Mouse (Mus musculus) monocyte, adult 2 months (primary cell): ENCODE results near the gene Slc35c2.

Experiments used
- DNase-seq, 2 experiments: peaks; one replicate each; pipeline ENCODE4 v3.0.0; 2022; ENCODE audit warnings: low spot score in 2 of 2, low read depth in 1 of 2

Slc35c2 gene

GRCm38 (mm10) chr2:165275824-165276223, 11.8 kb downstream of the Slc35c2 start:
- DNase-seq = no peak

- no peak for DNase-seq
Observed at GRCm38 (mm10) chr2:165275124-165275640, 12.5 kb downstream of the Slc35c2 start.

GRCm38 (mm10) chr2:165273589-165273988, 14.1 kb downstream of the Slc35c2 start:
- no peak for DNase-seq

DNA sequence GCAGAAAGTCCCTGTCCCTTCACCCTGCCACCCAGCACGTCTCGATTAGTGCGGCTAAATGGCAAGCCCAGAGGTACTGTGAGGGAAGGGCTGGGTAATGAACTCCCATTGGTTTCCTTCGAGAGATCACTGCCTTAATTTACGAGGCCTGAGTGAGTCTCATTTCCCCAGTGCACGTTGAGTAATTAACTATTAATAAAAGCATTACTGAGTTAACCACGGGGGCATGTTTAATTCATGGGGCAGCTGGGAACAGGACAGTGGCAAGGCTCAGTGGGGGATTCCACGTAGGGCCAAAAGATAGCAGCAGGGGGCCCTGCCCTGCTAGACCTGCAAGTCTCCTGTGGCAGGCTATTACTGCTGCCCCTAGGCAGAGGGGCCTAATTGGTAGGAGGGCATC, 16.3 kb downstream of the Slc35c2 start:
- no peak for DNase-seq

DNA sequence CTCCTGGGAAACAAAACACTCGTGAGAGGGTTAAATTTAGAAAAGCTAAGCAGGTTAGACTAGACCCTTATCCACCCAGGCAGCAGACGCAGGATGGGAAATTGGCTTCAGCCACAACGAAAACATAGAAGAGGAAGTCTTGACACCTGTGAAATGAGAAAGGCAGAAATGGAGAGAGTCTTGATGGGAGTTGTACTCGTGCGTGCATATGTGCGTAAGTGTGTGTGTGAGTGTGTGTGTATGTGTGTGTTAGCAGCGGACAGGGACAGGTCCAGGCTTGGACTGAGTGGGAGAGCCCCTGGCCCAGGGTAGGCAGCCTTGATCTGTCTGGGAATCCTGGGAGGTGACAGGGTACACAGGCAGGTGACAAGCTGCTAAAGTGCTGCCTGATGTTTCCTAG, 16.8 kb downstream of the Slc35c2 start:
- no peak for DNase-seq

- no peak for DNase-seq
Observed at GRCm38 (mm10) chr2:165266739-165267138, 20.9 kb downstream of the Slc35c2 start.

- no peak for DNase-seq
Observed at GRCm38 (mm10) chr2:165263861-165264260, 23.8 kb downstream of the Slc35c2 start.

GRCm38 (mm10) chr2:165262274-165262990, 25.2 kb downstream of the Slc35c2 start:
- no peak for DNase-seq

DNA sequence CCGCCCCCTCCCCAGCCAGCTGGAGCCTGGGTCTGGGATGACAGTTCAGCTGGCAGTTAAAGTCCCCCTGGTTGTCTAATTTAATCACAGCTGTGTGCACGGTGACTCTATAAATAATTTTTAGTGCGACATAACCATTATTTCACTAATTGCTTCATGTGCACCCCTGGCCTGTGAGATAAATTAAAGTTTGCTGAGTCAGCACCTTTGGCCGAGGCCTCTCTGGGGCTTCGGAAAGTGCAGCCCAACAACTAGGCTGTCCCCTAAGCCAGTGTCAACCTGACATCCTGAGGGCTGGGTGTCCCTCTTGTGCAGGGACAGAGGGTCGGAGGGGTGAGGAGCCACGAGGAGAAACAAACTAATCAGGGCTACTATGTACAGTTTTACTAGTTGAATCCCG, 27.8 kb downstream of the Slc35c2 start:
- DNase-seq = no peak

- no peak for DNase-seq
Observed at GRCm38 (mm10) chr2:165258321-165258720, 29.3 kb downstream of the Slc35c2 start.

- no peak for DNase-seq
Observed at GRCm38 (mm10) chr2:165257151-165257834, 30.4 kb downstream of the Slc35c2 start.

DNA sequence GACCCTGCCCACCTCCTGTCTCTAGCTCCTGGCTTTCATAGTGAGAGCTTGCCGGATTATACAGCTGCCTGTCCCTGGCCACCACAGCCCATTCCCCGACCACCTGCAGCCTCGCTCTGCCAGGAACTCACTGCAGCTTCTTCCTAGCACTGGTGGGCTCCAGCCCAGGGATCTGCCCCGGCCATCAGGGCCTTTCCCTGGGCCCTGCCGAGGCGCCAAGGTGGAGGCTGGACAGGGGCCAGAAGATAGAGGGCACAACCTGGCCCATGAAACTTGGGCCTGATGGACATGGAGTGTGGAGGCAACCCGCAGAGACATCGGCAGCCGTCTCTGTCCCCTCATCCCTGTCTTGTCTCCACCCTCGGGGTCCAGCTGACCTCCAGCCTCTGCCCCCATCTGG, 31.5 kb downstream of the Slc35c2 start:
- no peak for DNase-seq

- DNase-seq = no peak
Observed at GRCm38 (mm10) chr2:165253867-165254266, 33.8 kb downstream of the Slc35c2 start.

DNA sequence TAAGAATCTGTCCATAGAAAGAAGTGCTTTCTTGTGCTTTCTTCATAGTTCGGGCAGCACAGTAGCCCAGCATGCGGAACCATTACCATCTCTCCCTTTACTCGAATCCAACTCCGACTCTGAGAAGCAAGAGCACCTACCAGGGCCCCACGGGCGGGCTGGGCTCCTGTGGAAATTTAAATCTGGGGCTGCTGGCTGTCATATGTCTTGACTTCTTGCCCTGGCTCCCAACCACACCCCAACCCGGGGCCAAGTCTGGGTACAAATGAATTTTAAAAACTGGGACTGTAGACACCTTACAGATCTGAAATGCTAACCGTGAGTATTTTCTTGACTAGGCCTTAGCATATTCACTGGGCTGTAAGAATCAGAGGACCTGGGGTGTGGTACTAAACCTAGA, 34.4 kb downstream of the Slc35c2 start:
- DNase-seq = no peak

DNA sequence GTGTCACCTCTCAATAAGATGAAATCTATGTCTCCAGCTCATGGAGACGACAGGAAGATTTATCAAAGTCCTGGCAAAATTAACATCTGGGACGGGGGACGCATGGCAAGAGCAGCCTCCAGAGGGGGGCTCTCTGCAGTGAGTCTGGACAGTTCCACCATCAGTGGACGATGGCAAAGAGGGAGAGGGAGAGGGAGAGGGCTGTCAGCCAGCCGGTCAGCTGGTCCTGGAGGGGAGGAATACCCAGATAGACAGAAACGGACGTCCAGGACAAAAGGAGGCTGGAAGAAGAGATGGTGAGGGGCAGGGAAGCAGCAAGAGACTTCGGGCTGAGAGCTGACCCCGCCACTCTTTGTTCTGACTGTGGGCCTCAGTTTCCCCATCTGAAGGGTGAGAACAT, 34.9 kb downstream of the Slc35c2 start:
- no peak for DNase-seq

DNA sequence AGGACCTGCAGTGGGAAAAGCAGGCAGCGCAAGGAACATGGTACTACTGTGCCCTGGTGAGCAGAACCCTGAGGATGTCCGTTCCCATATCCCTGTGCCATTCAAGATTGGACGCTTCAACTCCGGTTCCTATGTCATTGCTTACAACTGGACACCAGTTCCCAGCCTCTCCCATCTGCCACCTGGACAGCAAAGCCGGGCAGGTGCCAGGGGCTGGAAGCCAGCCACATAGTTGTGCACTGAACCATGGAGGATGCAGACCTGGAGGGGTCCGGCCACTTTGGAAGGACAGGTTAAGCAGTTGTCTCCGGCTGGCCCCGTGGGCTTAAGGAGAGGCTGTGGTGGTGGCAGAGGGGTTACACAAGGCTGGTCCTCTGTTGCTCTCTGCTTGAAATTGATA, 35.3 kb downstream of the Slc35c2 start:
- no peak for DNase-seq

- DNase-seq = no peak
Observed at GRCm38 (mm10) chr2:165250903-165251302, 36.8 kb downstream of the Slc35c2 start.

DNA sequence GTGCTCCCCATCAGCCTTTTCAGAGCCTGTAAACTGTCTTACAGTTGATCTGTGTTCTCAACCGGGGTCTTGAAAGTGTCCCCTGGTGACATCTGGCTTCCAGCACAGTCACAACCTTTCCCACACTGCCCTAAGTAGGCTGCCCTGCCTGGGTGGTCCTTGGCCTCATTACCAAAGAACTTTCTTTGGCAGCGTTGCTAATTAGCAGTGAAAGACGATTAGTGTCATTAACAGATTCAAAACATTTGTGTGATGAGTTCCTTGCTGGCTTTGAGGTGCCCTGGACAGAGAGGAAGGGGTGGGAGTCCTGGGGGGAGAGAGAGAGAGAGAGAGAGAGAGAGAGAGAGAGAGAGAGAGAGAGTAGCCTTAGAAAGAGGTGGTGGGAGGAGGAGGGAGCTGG, 38.7 kb downstream of the Slc35c2 start:
- no peak for DNase-seq

DNA sequence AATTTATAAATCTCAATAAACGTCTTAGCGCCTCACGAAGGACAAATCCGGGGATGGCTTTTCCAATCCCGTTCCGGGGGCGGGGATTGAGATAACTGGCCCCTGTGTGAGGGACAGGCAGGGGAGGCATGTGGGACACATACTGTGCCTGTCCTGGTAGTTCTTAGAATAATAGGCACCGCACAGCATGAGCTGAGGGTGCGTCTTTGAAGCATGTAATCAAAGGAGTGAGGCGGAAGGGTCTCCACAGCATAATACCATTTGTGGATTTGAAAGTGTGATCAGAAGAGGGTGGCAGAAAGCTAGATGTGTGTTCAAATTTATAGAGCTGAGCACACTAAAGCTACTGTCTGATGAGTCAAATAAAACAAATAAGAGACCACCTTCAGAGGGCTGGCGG, 41.3 kb downstream of the Slc35c2 start:
- no peak for DNase-seq

DNA sequence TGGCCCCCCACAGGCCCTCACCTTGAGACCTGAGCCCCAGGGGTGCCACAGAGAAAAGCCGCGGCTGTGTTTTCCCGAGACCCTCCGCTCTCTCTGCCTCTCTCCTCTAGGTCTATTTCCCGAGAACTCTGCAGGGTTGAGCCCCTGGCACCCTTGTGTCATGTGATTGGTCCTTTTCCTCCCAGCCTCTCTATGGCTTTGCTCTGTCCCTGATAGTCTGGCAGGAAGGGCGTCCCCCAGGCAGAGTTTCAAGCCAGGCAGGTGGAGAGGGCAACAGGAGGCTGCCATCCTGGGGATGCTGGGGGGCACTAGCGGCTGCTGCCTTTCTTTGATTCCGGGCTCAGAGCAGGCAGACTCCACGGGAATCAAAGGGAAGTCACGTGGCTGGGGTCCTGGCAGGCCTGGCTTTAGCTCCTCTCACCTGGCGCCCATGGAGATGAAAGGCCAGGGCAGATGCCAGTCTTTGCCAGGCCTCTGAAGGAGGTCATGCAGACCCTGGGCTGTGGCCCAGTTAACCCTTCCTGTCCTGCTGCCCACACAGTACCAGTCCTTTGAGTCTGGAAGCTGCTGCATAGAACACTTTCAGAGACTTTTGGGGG, 44.4 kb downstream of the Slc35c2 start:
- no peak for DNase-seq

- DNase-seq = no peak
Observed at GRCm38 (mm10) chr2:165242575-165242974, 45.1 kb downstream of the Slc35c2 start.

GRCm38 (mm10) chr2:165241786-165242185, 45.9 kb downstream of the Slc35c2 start:
- no peak for DNase-seq
